Mouse (Mus musculus) ES-Bruce4 (cell line): ENCODE results near the gene Gm38392.

Experiments used
- EP300 ChIP-seq: IDR thresholded peaks from 2 replicates; pipeline ENCODE4 v1.6.1; 2011; ENCODE audit warnings: low read depth, low read length; ENCODE audit not compliant: insufficient read depth
- POLR2A ChIP-seq: IDR thresholded peaks from one replicate; pipeline ENCODE4 v1.8.1; 2011; ENCODE audit warnings: low read length; ENCODE audit not compliant: insufficient read depth

GRCm38 (mm10) chr3:88276121-88276520 is 10.9 kb downstream of the Gm38392 start:
- TF ChIP-seq POLR2A (no peak), EP300 (no peak)
